Mouse (Mus musculus) left cerebral cortex, adult 18-20 months (tissue): ENCODE results near the gene 1700006A11Rik. TPM values are rescaled to one million over a fixed set of nuclear protein-coding genes. Genes with fewer than 3 reads are reported as not detected.
A peak's percentile ranks its signal among the peaks of the same experiment; 100 is the strongest.
"Not testable (repeated sequence)": the region's sequence is repeated elsewhere in the genome, so short reads cannot be mapped to it uniquely, and the experiment has no call there.

Source experiments
- DNase-seq, 2 experiments: peaks; one replicate each; pipeline ENCODE4 v3.0.0; 2021 to 2022; ENCODE audit warnings: low spot score in 2 of 2, mixed read lengths in 1 of 2
- long read RNA-seq, 2 experiments: library from polyadenylated mRNA; stranded (forward); transcript quantifications; one replicate each; pipeline ENCODE4 v2.0.0; 2021
- total RNA-seq, 2 experiments: library from RNA; stranded (reverse); gene quantifications; 2 replicates each; pipeline ENCODE4 v1.2.3; 2021

Gene 1700006A11Rik
- total RNA-seq, result not detected
- long read RNA-seq, experiment 1, result 0 reads
- long read RNA-seq, experiment 2, result 0 reads

DNA sequence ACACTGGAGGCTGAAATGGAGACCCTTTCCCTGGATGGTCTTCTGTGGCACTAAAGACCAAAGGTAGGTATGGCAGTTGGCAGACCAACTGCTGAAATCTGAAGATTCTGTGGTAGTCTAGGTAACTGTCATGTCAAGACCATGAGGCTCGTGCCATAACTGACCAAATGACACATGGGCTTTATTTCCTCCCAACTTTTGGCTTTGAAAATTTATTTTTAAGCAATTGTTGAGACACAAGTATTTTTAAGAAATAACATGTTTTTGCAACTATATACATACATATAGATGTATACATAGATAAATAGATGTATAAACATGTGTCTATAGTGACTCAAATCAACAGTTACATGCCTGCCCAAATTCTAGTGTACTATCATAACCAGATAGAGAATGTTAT lies at the start of gene 1700006A11Rik:
Gene 1700006A11Rik (minus strand): TSS at position 101 of the 400 bp plus-strand sequence.
- DNase-seq, result no peak

GRCm38 (mm10) chr3:124474291-124474690 lies 48.5 kb upstream of the 1700006A11Rik start:
- not testable (repeated sequence) for DNase-seq

GRCm38 (mm10) chr3:124466102-124466730 lies 40.4 kb upstream of the 1700006A11Rik start:
- DNase-seq, result no peak

GRCm38 (mm10) chr3:124392201-124392600 lies 33.6 kb downstream of the 1700006A11Rik start:
- no peak for DNase-seq

DNA sequence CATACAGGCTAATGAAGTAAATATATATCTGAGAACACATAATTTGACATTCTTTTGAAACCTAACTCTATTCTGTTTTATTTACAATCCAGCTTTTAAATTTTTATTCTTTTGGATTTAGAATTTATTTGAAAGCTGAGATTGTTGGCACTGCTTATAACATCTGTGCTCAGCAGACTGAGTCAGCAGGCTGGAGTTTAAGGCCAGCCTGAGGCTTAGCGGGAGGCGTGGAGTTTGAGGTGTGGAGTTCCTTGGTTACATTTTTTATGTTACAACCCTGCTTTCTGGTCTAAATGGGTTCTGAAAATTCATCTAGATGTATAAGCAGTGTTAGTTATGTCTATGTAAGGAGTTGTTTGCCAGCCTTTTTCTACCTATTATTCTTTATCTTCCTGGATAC lies 35.7 kb downstream of the 1700006A11Rik start:
- no peak for DNase-seq

DNA sequence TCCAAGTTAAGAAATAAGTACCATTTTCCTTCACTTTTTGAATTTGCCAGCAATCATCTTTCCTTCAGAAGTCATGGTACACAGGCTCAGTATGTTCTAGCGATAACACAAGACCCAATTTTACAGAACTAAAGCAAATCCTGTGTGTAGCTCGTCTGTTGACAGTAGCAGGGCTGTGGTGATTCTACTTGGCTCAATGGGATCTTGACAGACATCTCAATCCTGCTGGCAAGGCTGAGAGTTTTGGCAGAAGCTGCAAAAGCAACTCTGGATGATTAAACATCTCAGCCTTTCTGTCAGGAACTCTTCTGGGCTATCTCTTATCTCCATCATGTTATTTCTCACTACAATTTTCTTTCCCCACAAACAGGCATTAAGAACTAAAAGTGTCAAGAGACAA lies 36.2 kb downstream of the 1700006A11Rik start:
- no peak for DNase-seq

- DNase-seq, result not testable (repeated sequence)
Measured at GRCm38 (mm10) chr3:124385377-124385776, 40.5 kb downstream of the 1700006A11Rik start.

DNA sequence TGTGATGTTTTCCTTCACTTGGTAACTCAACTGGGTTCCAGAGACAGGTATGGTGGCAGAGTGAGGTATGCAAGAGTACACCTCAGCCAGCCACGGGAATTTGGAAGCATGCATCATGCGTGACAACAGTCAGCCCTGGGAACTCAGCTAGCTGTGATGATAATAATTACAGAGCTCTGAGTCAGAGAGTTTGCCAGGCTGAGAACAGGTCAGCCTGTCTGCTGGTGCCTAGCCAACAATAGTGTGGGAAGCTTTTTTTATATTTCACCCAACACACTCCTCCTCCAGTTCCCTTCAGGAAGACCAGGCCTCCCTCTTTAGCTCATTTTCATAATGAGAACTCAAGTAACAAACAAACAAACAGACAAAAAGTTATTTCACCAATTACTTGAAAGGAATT lies 53.8 kb downstream of the 1700006A11Rik start:
- no peak for DNase-seq

DNA sequence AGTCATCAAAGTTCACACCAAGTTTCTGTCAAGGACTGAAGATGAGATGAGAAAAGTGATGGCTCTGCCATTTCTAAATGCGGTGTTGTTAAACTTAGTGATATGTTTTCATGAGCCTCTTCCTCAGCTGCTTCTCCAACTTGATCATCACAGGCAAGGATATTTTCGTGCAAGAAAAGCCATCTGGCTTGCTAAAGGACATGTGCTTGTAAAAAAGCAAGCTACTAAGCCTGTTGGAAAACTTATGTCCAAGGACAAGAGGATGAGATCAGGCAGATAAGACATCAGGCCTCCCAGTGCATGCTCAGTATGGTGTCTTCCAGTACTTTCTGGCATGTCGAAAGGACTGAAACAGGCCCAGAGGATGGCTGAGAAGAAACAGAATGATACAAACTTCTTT lies 68.3 kb downstream of the 1700006A11Rik start:
- peak in 1 of 2 experiments; percentile 15 for DNase-seq

Other genes with a start within 250 kb of the 1700006A11Rik start
- gene Tram1l1, start 105.2 kb downstream of the 1700006A11Rik start, total RNA-seq, result 10 to 100 TPM; 17.5 to 18.5 TPM
- not detected for gene 1700003H04Rik, start 155.1 kb upstream of the 1700006A11Rik start, total RNA-seq